Mouse (Mus musculus): Measurements from ENCODE around the gene Gng5. TPM values are rescaled to one million over a fixed set of nuclear protein-coding genes. Genes with fewer than 3 reads are reported as not detected.

The Gng5 gene
- 186 and 193 TPM in 2 replicates for total RNA-seq (2012; rRNA removed)
- 1,000 to 10,000 TPM in 1 of 2 experiments, 100 to 1,000 TPM in 1; 266 to 2,226 TPM for polyA plus RNA-seq (2012; ENCODE audit: insufficient read depth in 1 of 2, insufficient read length in 2 of 2, low read depth in 1 of 2, low replicate concordance in 2 of 2, missing spikeins in 1 of 2)

- Histone ChIP-seq H3K27ac (ENCODE audit: control insufficient read depth, low read depth, low read length) (peak within 1 kb of the TSS; percentile 98), H3K27me3 (ENCODE audit: control insufficient read depth in 1 of 2, insufficient read depth in 2 of 2, low read length in 2 of 2) (no peaks in the 10 kb centered on the region), H3K79me2 (ENCODE audit: control insufficient read depth, insufficient read depth, low read length, poor library complexity) (peaks cover 44% of the 10 kb centered on the region), H3K36me3 (ENCODE audit: control insufficient read depth in 1 of 2, insufficient read depth in 2 of 2, low read length in 2 of 2) (peaks cover 15 to 29% of the 10 kb centered on the region in 2 experiments), H3K4me1 (ENCODE audit: control insufficient read depth in 1 of 2, insufficient read depth in 2 of 2, low read length in 2 of 2) (peaks cover 2 to 13% of the 10 kb centered on the region in 2 experiments), H3K4me3 (ENCODE audit: control insufficient read depth in 1 of 2, insufficient read depth in 1 of 2, low read depth in 2 of 2, low read length in 2 of 2) (peak within 1 kb of the TSS; percentile 68 to 95), H3K9me3 (replicated peaks; ENCODE audit: insufficient read depth, low read length) (no peaks in the 10 kb centered on the region), H3K9ac (ENCODE audit: control insufficient read depth, low read depth, low read length, poor library complexity, severe bottlenecking) (peak within 1 kb of the TSS; percentile 98)
- DNase-seq (ENCODE audit: low read depth, low spot score) = peak; percentile 88
- TF ChIP-seq MEF2A (IDR thresholded peaks at IDR 0.05; ENCODE audit: extremely low read depth, insufficient replicate concordance, low read depth, low read length, poor library complexity, severe bottlenecking) (no peak), ETS1 (IDR thresholded peaks at IDR 0.05; ENCODE audit: low read depth, low read length) (peak; percentile 25; the same call in 1 of the 2 replicates), ZC3H11A (IDR thresholded peaks at IDR 0.05; ENCODE audit: low read depth, low read length) (no peak), POLR2A (IDR thresholded peaks at IDR 0.05; ENCODE audit: control insufficient read depth in 1 of 2, insufficient read depth in 1 of 2, low read depth in 1 of 2, low read length in 2 of 2, poor library complexity in 1 of 2) (peak; percentile 71 to 76; a peak in 1 of 4 replicates), CTCF (IDR thresholded peaks at IDR 0.05 in 2 of 3, conservative IDR thresholded peaks at IDR 0.05 in 1 of 3; ENCODE audit: control insufficient read depth in 1 of 3, insufficient read depth in 1 of 3, low read depth in 2 of 3, low read length in 3 of 3, poor library complexity in 1 of 3, severe bottlenecking in 1 of 3) (no peak), ZMIZ1 (IDR thresholded peaks at IDR 0.05; ENCODE audit: low read depth, low read length) (peak; percentile 92), ELF1 (IDR thresholded peaks at IDR 0.05; ENCODE audit: low read depth, low read length) (no peak), ZKSCAN1 (IDR thresholded peaks at IDR 0.05; ENCODE audit: low read depth, low read length) (0 out of 2 replicates have a peak, but pooled peaks have one; percentile 27), CHD1 (IDR thresholded peaks at IDR 0.05; ENCODE audit: low read depth, low read length) (0 out of 2 replicates have a peak, but pooled peaks have one; percentile 10), GABPA (IDR thresholded peaks at IDR 0.05; ENCODE audit: low read depth, low read length) (no peak), NRF1 (IDR thresholded peaks at IDR 0.05; ENCODE audit: insufficient read depth, low read depth, low read length, poor library complexity, severe bottlenecking) (peak; percentile 80), MAX (IDR thresholded peaks at IDR 0.05; ENCODE audit: low read length) (peak; percentile 56; the same call in 1 of the 2 replicates), USF2 (IDR thresholded peaks at IDR 0.05; ENCODE audit: borderline replicate concordance in 1 of 2, insufficient read depth in 1 of 2, low read depth in 1 of 2, low read length in 2 of 2) (no peak), NELFE (IDR thresholded peaks at IDR 0.05; ENCODE audit: low read depth, low read length) (peak; percentile 89), EP300 (IDR thresholded peaks at IDR 0.05; ENCODE audit: low read depth in 1 of 2, low read length in 2 of 2) (peak in 1 of 2 experiments; percentile 23; a peak in 1 of 4 replicates), UBTF (IDR thresholded peaks at IDR 0.05; ENCODE audit: borderline replicate concordance, insufficient read depth, low read depth, low read length) (0 out of 2 replicates have a peak, but pooled peaks have one; percentile 51), MYC (IDR thresholded peaks at IDR 0.05; ENCODE audit: low read depth, low read length) (no peak), MAZ (IDR thresholded peaks at IDR 0.05; ENCODE audit: low read depth, low read length) (peak; percentile 82; the same call in 1 of the 2 replicates), MAFK (IDR thresholded peaks at IDR 0.05; ENCODE audit: borderline replicate concordance, low read depth, low read length) (no peak), JUND (IDR thresholded peaks at IDR 0.05; ENCODE audit: low read depth, low read length) (no peak), BHLHE40 (IDR thresholded peaks at IDR 0.05; ENCODE audit: borderline replicate concordance, low read depth, low read length) (0 out of 2 replicates have a peak, but pooled peaks have one; percentile 16), TBP (IDR thresholded peaks at IDR 0.05; ENCODE audit: low read depth, low read length) (no peak), RAD21 (IDR thresholded peaks at IDR 0.05; ENCODE audit: low read depth, low read length) (no peak), SMC3 (IDR thresholded peaks at IDR 0.05; ENCODE audit: low read depth, low read length) (no peak), GATA1 (IDR thresholded peaks at IDR 0.05; ENCODE audit: low read depth, low read length) (no peak), SIN3A (IDR thresholded peaks at IDR 0.05; ENCODE audit: low read length) (no peak; the same call in none of the 2 replicates), CHD2 (IDR thresholded peaks at IDR 0.05; ENCODE audit: low read length) (no peak), POLR2AphosphoS2 (IDR thresholded peaks at IDR 0.05; ENCODE audit: low read length) (peak; percentile 79; the same call in 1 of the 2 replicates), ZNF384 (IDR thresholded peaks at IDR 0.05; ENCODE audit: low read depth, low read length) (no peak), HCFC1 (IDR thresholded peaks at IDR 0.05; ENCODE audit: low read depth, low read length) (peak; percentile 66), RCOR1 (IDR thresholded peaks at IDR 0.05; ENCODE audit: low read depth, low read length) (no peak), TCF12 (IDR thresholded peaks at IDR 0.05; ENCODE audit: low read depth, low read length) (peak; percentile 43; the same call in 1 of the 2 replicates), KAT2A (conservative IDR thresholded peaks at IDR 0.05; ENCODE audit: low read depth, low read length) (no peak; the same call in 1 of the 2 replicates), POLR2AphosphoS5 (IDR thresholded peaks at IDR 0.05; ENCODE audit: borderline replicate concordance, low read depth, low read length) (no peak), USF1 (IDR thresholded peaks at IDR 0.05; ENCODE audit: low read depth, low read length) (no peak)
These were observed at the start of gene Gng5, which contains the start of gene Spata1 for GRCm38 (mm10) chr3:146499431-146500002. Gene Gng5 (plus strand): TSS chr3:146499807. Gene Spata1 (minus strand): TSS chr3:146499753.

Data from MEL (cell line).